Mouse (Mus musculus): ENCODE data around the gene Ubtd1. TPM values are rescaled to one million over a fixed set of nuclear protein-coding genes. Genes with fewer than 3 reads are reported as not detected.

The Ubtd1 gene
- total RNA-seq, 2 experiments from 2014 or later: 17.1 to 17.5 TPM

GRCm38 (mm10) chr19:42021681-42022541 lies 40.3 kb downstream of the Ubtd1 start:
- peak; percentile 62 to 74 for DNase-seq

DNA sequence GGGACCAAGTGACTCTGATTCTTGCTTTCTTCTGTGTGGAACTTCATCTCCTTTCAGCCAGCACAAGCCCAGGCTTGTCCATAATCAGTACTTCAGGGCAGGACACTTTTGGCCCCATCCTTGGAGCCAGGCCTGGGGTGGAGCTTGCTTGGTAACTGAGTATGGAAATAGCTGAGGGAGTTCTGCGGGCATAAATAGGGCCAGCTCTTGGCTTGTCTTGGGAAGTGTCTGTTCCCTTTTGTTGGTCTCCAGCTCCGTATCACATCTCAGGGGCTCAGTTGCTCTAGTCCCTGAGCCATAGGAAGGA lies 40.9 kb downstream of the Ubtd1 start:
- no peak for DNase-seq

GRCm38 (mm10) chr19:42026158-42026557 lies 44.6 kb downstream of the Ubtd1 start:
- DNase-seq: peak; percentile 87 to 88

DNA sequence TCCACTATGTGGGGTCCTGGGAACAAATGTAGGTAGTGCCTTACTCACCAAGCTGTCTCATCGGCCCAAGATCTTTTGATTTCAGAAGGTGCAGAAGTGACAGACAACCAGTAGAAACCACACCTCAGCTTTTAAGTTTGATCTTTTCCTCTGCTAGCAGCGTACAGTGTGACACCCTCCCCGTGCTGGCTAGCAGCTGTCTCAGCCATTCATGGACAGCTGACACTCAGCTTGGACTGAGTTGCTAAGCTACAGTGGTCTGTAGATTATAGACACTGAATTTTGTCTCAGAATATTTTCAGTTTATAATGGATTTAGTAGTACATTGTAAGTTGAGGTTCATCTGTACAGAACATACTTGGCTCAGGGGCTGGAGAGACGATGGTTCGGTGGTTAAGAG lies 49.5 kb downstream of the Ubtd1 start:
- DNase-seq: no peak

- DNase-seq: no peak
Measured at GRCm38 (mm10) chr19:42033611-42034010, 52.0 kb downstream of the Ubtd1 start.

- peak in 1 of 2 experiments; percentile 16 for DNase-seq
Measured at GRCm38 (mm10) chr19:42034146-42034775, 52.7 kb downstream of the Ubtd1 start.

GRCm38 (mm10) chr19:42034881-42035455 lies 53.4 kb downstream of the Ubtd1 start:
- DNase-seq: no peak

DNA sequence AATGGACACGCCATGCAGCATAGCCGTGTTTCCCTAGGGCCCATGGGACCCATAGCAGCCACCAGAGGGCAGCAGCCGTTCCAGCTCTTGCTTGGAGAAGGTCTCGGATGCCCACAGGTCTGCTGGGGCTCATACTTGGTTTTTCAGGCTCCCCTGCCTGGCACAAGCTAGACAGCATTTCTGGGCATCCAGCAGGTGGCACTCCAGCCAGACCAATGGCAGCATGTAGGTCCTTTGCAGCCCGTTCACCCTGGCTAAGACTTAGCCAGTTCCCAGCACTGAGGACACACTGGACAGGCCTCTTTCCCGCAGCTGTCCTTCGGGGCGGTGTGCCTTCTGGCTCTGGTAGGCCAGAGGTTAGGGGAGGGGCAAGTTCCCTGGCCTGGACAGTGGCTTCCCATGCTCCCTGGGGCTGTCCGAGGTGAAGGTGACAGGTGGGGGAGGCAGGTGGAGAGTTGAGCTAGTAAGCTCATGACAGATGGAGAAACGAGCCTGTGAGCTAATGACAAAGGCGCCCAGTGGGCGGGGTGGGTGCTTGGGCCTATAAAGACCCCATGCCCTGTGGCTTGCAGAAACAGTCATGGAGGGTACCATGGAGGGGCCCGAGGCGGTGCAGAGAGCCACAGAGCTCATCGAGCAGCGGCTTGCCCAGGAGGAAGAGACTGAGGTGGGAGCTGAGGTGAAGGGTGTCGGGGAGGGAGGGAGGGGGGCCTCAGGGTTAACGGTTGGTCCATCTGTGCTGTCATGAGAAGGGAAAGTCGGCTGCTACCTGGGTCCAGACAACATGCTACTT lies 54.1 kb downstream of the Ubtd1 start, which contains the start of gene Ankrd2:
Gene Ankrd2 (plus strand): TSS at position 545 of the 793 bp plus-strand sequence.
- peak; percentile 89 to 92 for DNase-seq

DNA sequence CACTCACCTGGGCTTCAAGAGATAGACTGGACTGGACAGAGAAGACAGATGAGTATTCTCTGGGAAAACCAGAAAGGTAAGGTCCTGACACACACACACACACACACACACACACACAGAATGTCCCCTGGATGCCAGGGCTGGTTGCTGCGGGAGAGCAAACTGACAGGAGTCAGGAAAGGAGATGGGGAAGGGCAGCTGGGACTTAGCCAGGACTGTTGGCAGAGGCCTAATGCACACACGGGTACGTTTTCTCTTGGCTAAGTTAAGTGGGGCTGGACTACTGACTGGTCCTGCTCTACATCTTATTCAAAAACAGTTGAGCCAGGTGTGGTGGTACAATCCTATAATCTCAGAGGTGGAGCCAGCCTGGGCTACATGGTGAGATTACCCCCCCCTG lies 54.8 kb downstream of the Ubtd1 start:
- no peak for DNase-seq

DNA sequence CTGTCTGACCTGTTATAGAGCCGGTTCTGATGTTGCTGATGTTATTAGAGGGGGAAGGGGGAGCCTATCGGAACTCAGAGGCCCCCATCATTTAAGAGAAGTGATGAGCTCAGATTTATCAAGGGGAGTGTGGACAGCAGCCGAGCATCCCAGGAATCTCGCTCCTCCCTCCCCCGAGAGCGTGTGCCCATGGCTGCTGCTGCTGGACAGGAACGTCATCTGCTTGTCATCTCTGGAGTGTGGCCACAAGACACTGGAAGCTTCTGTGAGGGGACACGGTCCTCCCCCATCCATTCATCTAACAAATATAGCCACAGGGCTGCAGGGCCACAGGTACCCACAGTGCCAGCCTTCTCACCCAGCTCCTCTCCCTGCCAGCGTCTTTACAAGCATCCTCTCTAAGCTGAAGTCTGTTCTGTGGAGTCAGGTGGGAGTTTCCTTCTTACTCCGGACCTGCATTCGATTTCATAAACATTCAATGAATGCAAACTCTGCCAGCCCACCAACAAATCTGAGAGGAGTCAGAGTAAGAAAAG lies 55.7 kb downstream of the Ubtd1 start:
- no peak for DNase-seq

DNA sequence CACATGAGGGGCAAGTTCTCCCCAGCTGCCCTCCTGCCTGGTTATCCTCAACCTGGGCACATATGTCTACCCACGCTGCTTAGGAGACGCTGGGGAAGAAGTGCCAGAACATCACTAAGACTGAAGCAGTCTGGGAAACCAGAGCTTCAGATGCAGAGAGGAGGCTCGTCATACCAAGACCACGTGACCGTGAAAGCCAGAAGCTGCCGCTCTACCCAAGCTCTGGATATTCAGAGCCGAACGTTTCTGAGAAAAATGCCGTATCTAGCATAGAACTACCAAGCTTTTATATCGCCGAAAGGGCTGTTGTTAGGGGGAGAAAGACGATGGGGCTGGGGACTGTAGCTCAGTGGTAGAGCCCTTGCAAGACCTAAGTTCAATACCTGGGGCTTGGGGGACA lies 56.7 kb downstream of the Ubtd1 start:
- DNase-seq: no peak

GRCm38 (mm10) chr19:42043988-42044387 lies 62.4 kb downstream of the Ubtd1 start:
- no peak for DNase-seq

- peak; percentile 84 to 89 for DNase-seq
Measured at GRCm38 (mm10) chr19:42045269-42046102, 63.9 kb downstream of the Ubtd1 start, which contains the start of gene Hoga1. Gene Hoga1 (plus strand): TSS chr19:42045610.

GRCm38 (mm10) chr19:42050251-42050650 lies 68.7 kb downstream of the Ubtd1 start:
- DNase-seq: no peak

DNA sequence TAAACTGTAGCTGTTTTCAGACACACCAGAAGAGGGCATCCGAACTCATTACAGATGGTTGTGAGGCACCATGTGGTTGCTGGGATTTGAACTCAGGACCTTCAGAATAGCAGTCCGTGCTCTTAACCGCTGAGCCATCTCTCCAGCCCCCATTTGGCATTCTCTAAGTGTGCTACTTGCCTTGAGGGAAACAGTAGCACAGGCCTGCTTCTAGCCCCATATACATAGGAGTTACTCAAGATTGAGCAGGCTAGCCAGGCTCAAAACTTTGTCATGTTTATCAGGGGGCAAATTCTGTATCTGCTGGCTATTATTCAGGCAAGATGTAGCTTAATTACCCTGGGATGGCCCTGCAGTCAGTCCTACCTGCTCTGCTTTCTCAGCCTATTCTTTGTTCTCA lies 69.8 kb downstream of the Ubtd1 start:
- no peak for DNase-seq

DNA sequence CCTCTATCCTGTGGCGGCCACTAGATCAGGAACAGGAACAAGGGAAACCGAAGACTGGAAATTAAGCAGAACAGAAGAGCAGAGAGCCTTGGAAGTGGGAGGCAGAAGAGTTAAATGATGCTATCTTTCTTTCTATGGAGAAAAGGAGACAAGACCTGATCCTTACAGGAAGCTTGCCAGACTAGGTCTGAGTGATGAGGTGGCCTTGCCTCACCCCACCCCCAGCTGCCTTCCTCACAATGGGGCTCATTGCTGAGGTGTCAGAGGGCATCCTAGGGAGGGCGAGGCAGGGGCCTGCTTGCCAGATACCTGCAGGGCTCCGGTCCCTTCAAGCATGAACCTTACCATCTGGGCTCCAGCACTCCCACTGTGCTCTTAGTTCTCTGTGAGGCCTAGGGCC lies 70.4 kb downstream of the Ubtd1 start, which contains the start of gene 4933411K16Rik:
Gene 4933411K16Rik (plus strand): TSS at position 301 of the 400 bp plus-strand sequence.
- no peak for DNase-seq

DNA sequence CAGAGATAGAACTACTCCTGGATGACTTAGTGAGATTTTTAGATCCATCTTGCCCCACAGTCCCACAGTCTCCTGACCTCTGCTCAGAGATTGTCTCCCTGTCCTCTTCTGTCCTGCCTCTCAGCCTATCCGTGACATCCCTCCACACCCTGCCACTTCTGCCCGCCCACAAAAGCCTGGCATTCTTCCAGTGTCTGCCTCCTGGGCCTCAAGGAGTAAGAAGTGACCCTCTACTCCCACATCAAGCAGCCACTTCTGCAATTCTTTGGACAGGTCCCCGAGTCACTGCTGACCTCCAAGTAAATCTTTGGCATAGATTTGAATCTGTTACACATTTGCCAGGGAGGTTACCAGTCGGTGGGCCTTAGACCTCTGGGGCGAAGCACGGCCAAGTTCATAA lies 72.7 kb downstream of the Ubtd1 start:
- no peak for DNase-seq

DNA sequence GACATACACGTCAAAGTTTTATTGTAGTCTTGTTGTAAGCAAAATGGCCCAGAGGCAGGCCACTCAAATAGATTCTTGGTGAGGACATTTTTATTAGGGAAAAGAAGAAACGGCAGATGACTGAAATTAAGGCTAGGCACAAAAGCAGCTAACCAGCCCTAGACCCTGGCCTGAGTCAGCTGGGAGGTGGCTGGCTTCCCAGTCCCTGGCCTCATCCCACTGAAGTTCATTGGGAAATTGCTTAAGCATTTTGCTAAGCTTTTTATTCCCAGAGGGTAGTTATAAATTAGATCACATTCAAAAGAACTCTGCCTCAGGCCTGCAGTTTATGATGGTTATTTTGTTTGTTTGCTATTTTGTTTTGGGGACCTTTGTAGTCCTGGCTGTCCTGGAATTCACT lies 74.3 kb downstream of the Ubtd1 start:
- peak; percentile 51 to 56 for DNase-seq

DNA sequence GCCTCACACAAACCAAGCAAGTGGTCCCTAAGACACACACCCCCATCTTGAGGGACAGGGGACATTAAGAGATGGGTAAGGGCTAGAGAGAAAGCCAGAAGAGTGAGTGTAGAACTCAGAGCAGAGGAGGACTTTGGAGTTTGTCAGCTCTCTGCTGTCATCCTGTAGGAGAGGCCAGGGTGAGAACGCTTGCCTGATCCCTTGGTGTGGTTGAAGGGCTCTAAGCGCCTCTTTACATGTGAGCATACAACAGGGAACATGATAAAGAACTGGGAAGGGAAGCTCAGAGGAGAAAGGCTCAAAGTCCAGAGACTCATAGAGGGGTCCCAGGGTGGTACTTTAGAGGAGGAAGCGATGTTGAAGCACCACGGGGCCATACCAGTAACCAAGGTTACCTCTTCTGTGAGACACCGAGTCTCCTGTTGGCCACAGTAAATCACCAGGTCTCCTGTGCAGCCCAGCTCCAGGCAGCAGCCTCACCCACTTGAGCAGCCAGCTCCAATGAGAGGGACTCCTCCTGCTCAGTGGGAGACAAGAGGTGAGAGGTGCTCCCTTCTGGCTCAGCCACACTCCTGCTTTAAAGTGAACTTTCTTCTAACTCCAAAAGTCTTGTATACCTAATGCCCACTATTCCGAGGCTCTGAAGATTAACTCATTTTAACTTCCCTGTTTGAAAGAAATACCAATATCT lies 75.3 kb downstream of the Ubtd1 start:
- no peak for DNase-seq

DNA sequence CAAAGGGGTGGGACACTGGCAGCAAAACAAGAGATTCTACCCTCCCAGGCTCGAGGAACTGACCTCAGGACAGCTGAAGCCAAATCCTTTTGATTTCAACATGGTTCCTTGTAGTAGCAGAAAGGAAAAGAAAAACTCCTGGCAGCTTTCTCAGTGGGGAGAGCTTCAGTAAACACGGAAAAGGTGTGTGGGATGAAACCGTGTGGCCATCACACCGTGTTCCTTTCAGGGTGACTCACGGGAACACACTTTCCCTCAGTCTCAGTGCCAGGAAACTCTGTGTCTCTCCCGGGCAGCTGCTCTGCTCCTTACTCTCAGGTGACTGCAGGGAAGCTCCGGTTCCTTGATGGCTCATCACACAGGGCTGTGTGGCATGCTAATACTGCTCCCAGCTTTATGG lies 76.9 kb downstream of the Ubtd1 start:
- DNase-seq: no peak
